Mouse (Mus musculus) midbrain, embryonic 14.5 days (tissue): ENCODE data around the gene Atp8a2. TPM values are rescaled to one million over a fixed set of nuclear protein-coding genes. Genes with fewer than 3 reads are reported as not detected.

Experiments used
- ATAC-seq: fragments of 200-750 bp; cut with Nextera tagmentation; 2 replicates; pipeline ENCODE4 v1.8.0; 2017; ENCODE audit warnings: moderate number of reproducible peaks, moderate library complexity; ENCODE audit not compliant: low FRiP score, low TSS enrichment
- DNase-seq: peaks from one replicate; pipeline ENCODE4 v3.0.0-alpha.2; 2015
- H3K27ac ChIP-seq: fragments of 300-500 bp; sonication (generic); replicated peaks from 2 replicates; pipeline ENCODE4 v1.5.1; 2014; ENCODE audit warnings: mild to moderate bottlenecking, low read depth, low read length, moderate library complexity
- H3K27me3 ChIP-seq: fragments of 300-500 bp; sonication (generic); 2 replicates; pipeline ENCODE4 v1.6.1; 2014; ENCODE audit warnings: low read length, control low read depth, mixed read lengths; ENCODE audit not compliant: control insufficient read depth, insufficient read depth
- H3K36me3 ChIP-seq: fragments of 300-500 bp; sonication (generic); 2 replicates; pipeline ENCODE4 v1.6.1; 2014; ENCODE audit warnings: low read length, control low read depth; ENCODE audit not compliant: control insufficient read depth, insufficient read depth
- H3K4me1 ChIP-seq: fragments of 300-500 bp; sonication (generic); 2 replicates; pipeline ENCODE4 v1.6.1; 2014; ENCODE audit warnings: mild to moderate bottlenecking, antibody characterized with exemption, low read length, control low read depth; ENCODE audit not compliant: control insufficient read depth, insufficient read depth
- H3K4me2 ChIP-seq: fragments of 300-500 bp; sonication (generic); 2 replicates; pipeline ENCODE4 v1.6.1; 2014; ENCODE audit warnings: mild to moderate bottlenecking, low read length, moderate library complexity
- H3K4me3 ChIP-seq: fragments of 300-500 bp; sonication (generic); replicated peaks from 2 replicates; pipeline ENCODE4 v1.5.1; 2014; ENCODE audit warnings: low read depth, low read length
- H3K9ac ChIP-seq: fragments of 300-500 bp; sonication (generic); replicated peaks from 2 replicates; pipeline ENCODE4 v1.6.1; 2014; ENCODE audit warnings: mild to moderate bottlenecking, low read length, moderate library complexity
- H3K9me3 ChIP-seq: fragments of 300-500 bp; sonication (generic); 2 replicates; pipeline ENCODE4 v1.6.1; 2016; ENCODE audit warnings: low read length, control low read depth, mixed read lengths; ENCODE audit not compliant: control insufficient read depth
- WGBS: fragments of 180-500 bp; shearing (Covaris S2); extraction: QIAGEN DNeasy Blood & Tissue Kit; methylation state at CpG from one replicate; pipeline ENCODE4 v1.1.7; 2014; 5-methylcytosine and 5-hydroxymethylcytosine counted together
- polyA plus RNA-seq: library from polyadenylated mRNA; unstranded; fragments of >200 nt; fragmentation: Nextera tagmentation; extraction: Ambion mirVana; gene quantifications from 2 replicates; pipeline ENCODE4 v1.2.1, GENCODE M21; 2014

The Atp8a2 gene
- polyA plus RNA-seq, 1 experiment from 2014 or later: 37.1 TPM

GRCm38 (mm10) chr14:59878248-59878647 is 318.7 kb downstream of the Atp8a2 start:
- no peaks in the 10 kb centered on the region for H3K27me3 ChIP-seq
- H3K9ac ChIP-seq: no peak overlapping the region
- no peak overlapping the region for H3K27ac ChIP-seq
- no peak overlapping the region for H3K4me3 ChIP-seq
- ATAC-seq: no peak
- H3K36me3 ChIP-seq: no peaks in the 10 kb centered on the region
- no peak overlapping the region for H3K4me2 ChIP-seq
- no peaks in the 10 kb centered on the region for H3K9me3 ChIP-seq
- DNase-seq: no peak
- no peaks in the 10 kb centered on the region for H3K4me1 ChIP-seq
- WGBS: 90% methylated on average over 3 of the region's 3 CpGs

GRCm38 (mm10) chr14:59876525-59876924 is 320.5 kb downstream of the Atp8a2 start:
- H3K36me3 ChIP-seq: no peaks in the 10 kb centered on the region
- no peak overlapping the region for H3K4me3 ChIP-seq
- H3K27me3 ChIP-seq: no peaks in the 10 kb centered on the region
- 81% methylated on average over 2 of the region's 2 CpGs for WGBS
- no peaks in the 10 kb centered on the region for H3K9me3 ChIP-seq
- H3K4me2 ChIP-seq: no peak overlapping the region
- no peak for DNase-seq
- H3K27ac ChIP-seq: no peak overlapping the region
- no peak for ATAC-seq
- H3K9ac ChIP-seq: no peak overlapping the region
- no peaks in the 10 kb centered on the region for H3K4me1 ChIP-seq

- Histone ChIP-seq H3K9me3 (no peaks in the 10 kb centered on the region), H3K27ac (peak overlapping the region; percentile 66; the same call in 1 of the 2 replicates), H3K4me2 (no peak overlapping the region), H3K9ac (no peak overlapping the region), H3K36me3 (no peaks in the 10 kb centered on the region), H3K27me3 (no peaks in the 10 kb centered on the region), H3K4me1 (0 out of 2 replicates have a peak, but pooled peaks cover 4% of the 10 kb centered on the region), H3K4me3 (no peak overlapping the region)
- WGBS: 71% methylated on average over 7 of the region's 7 CpGs
- no peak for DNase-seq
- no peak for ATAC-seq
Observed at GRCm38 (mm10) chr14:59868369-59868768, 328.6 kb downstream of the Atp8a2 start.

GRCm38 (mm10) chr14:59867749-59868148 is 329.2 kb downstream of the Atp8a2 start:
- DNase-seq: peak; percentile 52
- Histone ChIP-seq H3K9ac (no peak overlapping the region), H3K27me3 (no peaks in the 10 kb centered on the region), H3K4me2 (no peak overlapping the region), H3K9me3 (no peaks in the 10 kb centered on the region), H3K36me3 (no peaks in the 10 kb centered on the region), H3K4me3 (no peak overlapping the region), H3K4me1 (0 out of 2 replicates have a peak, but pooled peaks cover 4% of the 10 kb centered on the region), H3K27ac (peak overlapping the region; percentile 66; the same call in 1 of the 2 replicates)
- no peak for ATAC-seq
- WGBS: 63% methylated on average over 7 of the region's 7 CpGs

GRCm38 (mm10) chr14:59866001-59866400 is 331.0 kb downstream of the Atp8a2 start:
- H3K27ac ChIP-seq: no peak overlapping the region
- H3K9ac ChIP-seq: no peak overlapping the region
- H3K9me3 ChIP-seq: no peaks in the 10 kb centered on the region
- no peak for ATAC-seq
- H3K4me3 ChIP-seq: no peak overlapping the region
- H3K4me2 ChIP-seq: no peak overlapping the region
- no peak for DNase-seq
- 90% methylated on average over 5 of the region's 5 CpGs for WGBS
- 0 out of 2 replicates have a peak, but pooled peaks cover 4% of the 10 kb centered on the region for H3K4me1 ChIP-seq
- H3K27me3 ChIP-seq: no peaks in the 10 kb centered on the region
- no peaks in the 10 kb centered on the region for H3K36me3 ChIP-seq

- H3K27me3 ChIP-seq: no peaks in the 10 kb centered on the region
- H3K9me3 ChIP-seq: no peaks in the 10 kb centered on the region
- no peaks in the 10 kb centered on the region for H3K4me1 ChIP-seq
- no peak for ATAC-seq
- no peak overlapping the region for H3K9ac ChIP-seq
- H3K4me3 ChIP-seq: no peak overlapping the region
- no peak overlapping the region for H3K27ac ChIP-seq
- H3K36me3 ChIP-seq: no peaks in the 10 kb centered on the region
- 26% methylated on average over 4 of the region's 4 CpGs for WGBS
- no peak overlapping the region for H3K4me2 ChIP-seq
- DNase-seq: peak; percentile 54
Observed at GRCm38 (mm10) chr14:59862351-59862750, 334.6 kb downstream of the Atp8a2 start.

GRCm38 (mm10) chr14:59859830-59860229 is 337.1 kb downstream of the Atp8a2 start:
- no peaks in the 10 kb centered on the region for H3K4me1 ChIP-seq
- H3K4me3 ChIP-seq: no peak overlapping the region
- H3K27ac ChIP-seq: no peak overlapping the region
- H3K9me3 ChIP-seq: no peaks in the 10 kb centered on the region
- no peak for DNase-seq
- no peaks in the 10 kb centered on the region for H3K27me3 ChIP-seq
- no peak overlapping the region for H3K4me2 ChIP-seq
- no peak for ATAC-seq
- no peaks in the 10 kb centered on the region for H3K36me3 ChIP-seq
- no peak overlapping the region for H3K9ac ChIP-seq
- 91% methylated on average over 11 of the region's 11 CpGs for WGBS

GRCm38 (mm10) chr14:59858501-59859225 is 338.3 kb downstream of the Atp8a2 start:
- Histone ChIP-seq H3K4me2 (no peak overlapping the region), H3K9me3 (no peaks in the 10 kb centered on the region), H3K36me3 (no peaks in the 10 kb centered on the region), H3K27me3 (no peaks in the 10 kb centered on the region), H3K9ac (no peak overlapping the region), H3K4me1 (no peaks in the 10 kb centered on the region), H3K27ac (no peak overlapping the region), H3K4me3 (no peak overlapping the region)
- 90% methylated on average over 6 of the region's 6 CpGs for WGBS
- DNase-seq (no peak), ATAC-seq (no peak)

GRCm38 (mm10) chr14:59853139-59853538 is 343.8 kb downstream of the Atp8a2 start:
- Histone ChIP-seq H3K27ac (no peak overlapping the region), H3K4me1 (no peaks in the 10 kb centered on the region), H3K27me3 (no peaks in the 10 kb centered on the region), H3K4me3 (no peak overlapping the region), H3K36me3 (no peaks in the 10 kb centered on the region), H3K4me2 (no peak overlapping the region), H3K9ac (no peak overlapping the region), H3K9me3 (no peaks in the 10 kb centered on the region)
- no peak for DNase-seq
- ATAC-seq: no peak
- 72% methylated on average over 9 of the region's 9 CpGs for WGBS
